Mouse (Mus musculus) liver, adult 2 months (tissue): ENCODE results near the gene Mindy2.

Experiments used
- CTCF ChIP-seq: fragments of 200-500 bp; IDR thresholded peaks from 2 replicates; pipeline ENCODE4 v1.5.1; 2011; ENCODE audit warnings: low read depth, low read length, control low read depth
- POLR2A ChIP-seq: fragments of 200-500 bp; IDR thresholded peaks from 2 replicates; pipeline ENCODE4 v1.6.1; 2011; ENCODE audit warnings: low read length, control low read depth; ENCODE audit not compliant: insufficient read depth; ENCODE audit errors: extremely low read depth

GRCm38 (mm10) chr9:70691772-70692693 lies 35.1 kb upstream of the Mindy2 start:
- TF ChIP-seq CTCF (no peak), POLR2A (no peak)
